Mouse (Mus musculus): ENCODE measurements around the gene Ccser1.

DNA sequence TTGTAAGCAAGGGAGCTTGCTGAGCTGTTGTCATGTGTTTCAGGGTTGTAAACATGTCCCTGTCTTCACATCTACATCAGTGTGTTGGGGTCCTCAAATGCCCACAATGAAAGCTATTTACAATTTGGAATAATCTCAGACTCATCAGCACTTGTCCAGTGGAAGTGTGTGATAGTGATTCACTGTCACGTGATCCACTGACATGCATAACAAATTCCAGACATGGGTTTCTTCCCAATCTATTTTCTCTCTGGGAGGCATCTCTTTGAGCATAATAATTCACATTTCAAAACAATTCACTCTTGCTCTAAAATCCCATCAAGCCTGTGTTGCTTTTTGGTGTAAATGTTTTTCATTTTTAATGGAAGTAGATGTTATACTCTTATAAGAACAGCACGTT lies 408.9 kb downstream of the Ccser1 start:
- TF ChIP-seq CTCF (IDR thresholded peaks at IDR 0.05; ENCODE audit: borderline replicate concordance, extremely low read depth, insufficient read depth, insufficient read length), result no peak
- TF ChIP-seq POLR2A (IDR thresholded peaks at IDR 0.05; ENCODE audit: borderline replicate concordance, extremely low read depth, insufficient read depth, insufficient read length, poor library complexity, severe bottlenecking), result no peak

Measured in brain, embryonic 14.5 days (tissue).